Mouse (Mus musculus): ENCODE measurements around the gene Cyld. TPM values are rescaled to one million over a fixed set of nuclear protein-coding genes. Genes with fewer than 3 reads are reported as not detected.
A peak's percentile ranks its signal among the peaks of the same experiment; 100 is the strongest.

Cyld gene
- polyA plus RNA-seq, 1 experiment from 2014 or later, result 9.5 TPM

DNA sequence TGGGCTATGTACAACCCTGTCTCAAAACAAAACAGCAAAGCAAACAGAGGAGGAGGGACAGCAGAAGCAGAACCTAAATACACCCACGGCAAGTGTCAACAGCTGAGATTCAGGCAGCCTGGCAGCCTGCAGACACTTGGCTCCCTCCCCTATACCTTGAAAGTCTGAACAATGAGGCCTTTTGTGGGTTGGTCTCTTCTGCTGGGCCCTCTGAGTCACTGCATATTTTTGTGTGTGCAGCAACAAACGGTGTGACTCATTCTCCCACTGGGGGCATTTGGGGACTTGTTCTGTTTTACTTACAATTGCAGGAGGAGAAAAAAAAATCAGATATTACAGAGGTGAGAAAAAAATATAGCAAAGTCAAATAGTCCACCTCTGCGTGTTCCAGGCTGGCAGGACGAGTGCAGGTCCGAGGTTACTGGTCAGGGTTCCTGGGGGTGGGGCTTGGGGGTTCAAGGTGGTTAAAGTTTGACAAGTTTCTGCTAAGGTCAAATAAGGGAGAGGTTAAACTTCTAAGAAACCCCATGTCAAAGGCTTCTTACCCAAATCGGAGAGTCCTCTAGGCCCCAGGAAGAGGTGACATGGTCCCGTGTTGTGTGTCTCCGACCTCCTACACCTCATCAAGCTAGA, 96.0 kb downstream of the Cyld start:
- Histone ChIP-seq H3K4me3 (ENCODE audit: low read depth, low read length) (no peak overlapping the region), H3K27ac (ENCODE audit: low read length) (no peak overlapping the region), H3K9me3 (ENCODE audit: low read length) (no peaks in the 10 kb centered on the region), H3K36me3 (ENCODE audit: insufficient read depth, low read length) (no peaks in the 10 kb centered on the region), H3K27me3 (replicated peaks; ENCODE audit: insufficient read depth, low read length) (no peaks in the 10 kb centered on the region), H3K4me1 (ENCODE audit: insufficient read depth, low read depth, low read length) (no peaks in the 10 kb centered on the region), H3K9ac (replicated peaks; ENCODE audit: low read depth) (no peak overlapping the region), H3K4me2 (replicated peaks; ENCODE audit: low read depth, low read length) (no peak overlapping the region)
- TF ChIP-seq CTCF (IDR thresholded peaks at IDR 0.05) (no peak), EP300 (IDR thresholded peaks at IDR 0.05) (no peak)
- ATAC-seq, result no peak; the same call in 1 of the 2 replicates
- peak; percentile 41 for DNase-seq (ENCODE audit: low spot score)
- 46% methylated on average over 8 of the region's 8 CpGs for WGBS

DNA sequence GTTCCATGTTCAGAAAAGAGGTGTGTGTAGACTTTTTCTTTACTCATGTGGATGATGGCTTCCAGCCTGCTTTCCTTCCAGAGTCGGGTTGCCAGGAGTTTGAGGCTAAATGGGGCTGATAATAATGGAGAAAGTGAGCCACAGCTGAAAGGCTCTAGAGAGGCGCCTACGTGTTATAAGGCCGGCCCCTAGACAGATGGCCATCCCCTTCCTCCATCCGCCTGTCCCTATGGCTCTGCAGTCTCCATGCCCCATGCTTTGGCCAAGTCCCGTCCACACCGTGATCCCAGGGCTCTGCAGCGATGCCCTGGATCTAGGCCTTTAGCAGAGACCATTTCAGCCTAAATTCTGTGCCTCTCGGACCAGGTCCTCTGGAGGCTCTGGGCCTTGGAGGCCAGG, 96.5 kb downstream of the Cyld start:
- Histone ChIP-seq H3K4me1 (ENCODE audit: insufficient read depth, low read depth, low read length) (no peaks in the 10 kb centered on the region), H3K9me3 (ENCODE audit: low read length) (no peaks in the 10 kb centered on the region), H3K36me3 (ENCODE audit: insufficient read depth, low read length) (no peaks in the 10 kb centered on the region), H3K27me3 (replicated peaks; ENCODE audit: insufficient read depth, low read length) (no peaks in the 10 kb centered on the region), H3K9ac (replicated peaks; ENCODE audit: low read depth) (no peak overlapping the region), H3K4me2 (replicated peaks; ENCODE audit: low read depth, low read length) (no peak overlapping the region), H3K4me3 (ENCODE audit: low read depth, low read length) (no peak overlapping the region), H3K27ac (ENCODE audit: low read length) (no peak overlapping the region)
- no peak for ATAC-seq
- no peak for TF ChIP-seq EP300 (IDR thresholded peaks at IDR 0.05)
- TF ChIP-seq CTCF (IDR thresholded peaks at IDR 0.05), result no peak
- DNase-seq (ENCODE audit: low spot score), result no peak
- WGBS, result 83% methylated on average over 9 of the region's 9 CpGs

DNA sequence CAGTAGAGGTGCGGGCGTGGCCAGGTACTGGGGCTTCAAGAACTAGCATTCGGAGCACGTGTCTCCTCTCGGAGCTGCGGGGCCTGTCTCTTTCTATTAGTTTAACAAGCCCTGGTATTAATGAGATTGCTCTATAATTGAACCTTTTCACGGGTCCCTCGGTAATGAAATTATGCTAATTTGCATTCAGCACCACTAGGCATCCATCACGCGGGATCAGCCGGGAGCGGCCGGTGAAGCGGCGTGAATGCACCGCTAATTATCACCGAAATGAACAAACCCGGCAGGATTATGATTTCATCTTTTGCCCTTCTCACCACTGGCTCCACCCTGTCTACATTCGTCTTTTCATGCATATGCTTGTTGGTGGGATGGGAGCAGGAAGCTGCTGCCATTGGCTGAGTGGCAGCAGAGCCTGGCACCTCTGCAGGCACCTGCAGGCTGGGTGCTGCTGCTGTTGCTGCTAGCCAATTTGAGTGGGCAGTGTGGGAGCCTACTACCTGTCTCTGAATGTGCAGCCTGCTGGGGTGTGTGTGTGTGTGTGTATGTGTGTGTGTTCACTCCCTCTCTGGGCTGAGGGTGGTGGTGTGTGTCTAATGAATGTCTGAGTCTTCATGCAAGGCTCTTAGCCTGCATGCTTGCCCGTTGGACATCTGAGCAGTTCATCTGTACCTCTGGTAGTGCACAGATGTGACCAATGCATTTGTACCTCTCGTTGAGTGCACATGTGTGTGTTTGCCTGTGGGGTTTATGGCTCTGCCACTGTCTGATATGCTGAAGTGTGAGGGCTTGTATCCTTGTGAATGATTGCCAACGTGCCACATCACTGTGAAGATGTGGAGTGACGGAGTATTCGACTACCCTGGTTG, 97.2 kb downstream of the Cyld start:
- TF ChIP-seq CTCF (IDR thresholded peaks at IDR 0.05) (no peak), EP300 (IDR thresholded peaks at IDR 0.05) (no peak)
- Histone ChIP-seq H3K27me3 (replicated peaks; ENCODE audit: insufficient read depth, low read length) (no peaks in the 10 kb centered on the region), H3K9ac (replicated peaks; ENCODE audit: low read depth) (no peak overlapping the region), H3K4me1 (ENCODE audit: insufficient read depth, low read depth, low read length) (no peaks in the 10 kb centered on the region), H3K9me3 (ENCODE audit: low read length) (no peaks in the 10 kb centered on the region), H3K4me2 (replicated peaks; ENCODE audit: low read depth, low read length) (no peak overlapping the region), H3K4me3 (ENCODE audit: low read depth, low read length) (no peak overlapping the region), H3K36me3 (ENCODE audit: insufficient read depth, low read length) (no peaks in the 10 kb centered on the region), H3K27ac (ENCODE audit: low read length) (no peak overlapping the region)
- WGBS, result 89% methylated on average over 24 of the region's 24 CpGs
- ATAC-seq (no peak), DNase-seq (ENCODE audit: low spot score) (no peak)

GRCm38 (mm10) chr8:88794615-88794907, 97.7 kb downstream of the Cyld start:
- DNase-seq (ENCODE audit: low spot score) (no peak), ATAC-seq (no peak)
- Histone ChIP-seq H3K27me3 (replicated peaks; ENCODE audit: insufficient read depth, low read length) (no peaks in the 10 kb centered on the region), H3K4me1 (ENCODE audit: insufficient read depth, low read depth, low read length) (no peaks in the 10 kb centered on the region), H3K4me3 (ENCODE audit: low read depth, low read length) (no peak overlapping the region), H3K9me3 (ENCODE audit: low read length) (no peaks in the 10 kb centered on the region), H3K4me2 (replicated peaks; ENCODE audit: low read depth, low read length) (no peak overlapping the region), H3K27ac (ENCODE audit: low read length) (no peak overlapping the region), H3K9ac (replicated peaks; ENCODE audit: low read depth) (no peak overlapping the region), H3K36me3 (ENCODE audit: insufficient read depth, low read length) (no peaks in the 10 kb centered on the region)
- 68% methylated on average over 7 of the region's 7 CpGs for WGBS
- TF ChIP-seq EP300 (IDR thresholded peaks at IDR 0.05) (no peak), CTCF (IDR thresholded peaks at IDR 0.05) (0 out of 2 replicates have a peak, but pooled peaks have one; percentile 6)

DNA sequence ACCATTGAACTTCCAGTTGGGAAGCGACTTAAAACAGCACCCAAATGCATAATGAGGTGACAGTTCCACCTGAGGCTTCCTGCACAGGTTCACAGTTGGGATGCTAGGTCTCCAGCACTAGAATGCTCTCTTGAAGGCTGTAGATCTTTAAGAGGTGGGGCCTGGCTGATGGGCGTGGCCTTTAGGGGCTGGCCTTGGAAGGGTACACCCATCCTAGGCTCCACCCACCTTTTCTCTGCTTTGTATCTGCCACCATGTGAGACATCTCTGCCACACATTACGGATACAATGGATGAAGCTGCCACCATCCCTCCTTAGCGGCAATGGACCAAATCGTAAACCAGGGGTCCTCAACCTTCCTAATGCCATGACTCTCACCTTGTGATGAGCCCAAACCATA, 99.1 kb downstream of the Cyld start:
- no peak for DNase-seq (ENCODE audit: low spot score)
- H3K36me3 ChIP-seq (ENCODE audit: insufficient read depth, low read length), result no peaks in the 10 kb centered on the region
- no peak overlapping the region for H3K4me2 ChIP-seq (replicated peaks; ENCODE audit: low read depth, low read length)
- H3K27me3 ChIP-seq (replicated peaks; ENCODE audit: insufficient read depth, low read length), result no peaks in the 10 kb centered on the region
- no peaks in the 10 kb centered on the region for H3K4me1 ChIP-seq (ENCODE audit: insufficient read depth, low read depth, low read length)
- no peak overlapping the region for H3K4me3 ChIP-seq (ENCODE audit: low read depth, low read length)
- H3K9me3 ChIP-seq (ENCODE audit: low read length), result no peaks in the 10 kb centered on the region
- no peak for ATAC-seq
- WGBS, result 77% methylated on average over 5 of the region's 5 CpGs
- H3K9ac ChIP-seq (replicated peaks; ENCODE audit: low read depth), result no peak overlapping the region
- TF ChIP-seq EP300 (IDR thresholded peaks at IDR 0.05) (no peak), CTCF (IDR thresholded peaks at IDR 0.05) (no peak)
- no peak overlapping the region for H3K27ac ChIP-seq (ENCODE audit: low read length)

- TF ChIP-seq CTCF (IDR thresholded peaks at IDR 0.05) (no peak), EP300 (IDR thresholded peaks at IDR 0.05) (no peak)
- no peak overlapping the region for H3K4me3 ChIP-seq (ENCODE audit: low read depth, low read length)
- no peaks in the 10 kb centered on the region for H3K4me1 ChIP-seq (ENCODE audit: insufficient read depth, low read depth, low read length)
- no peaks in the 10 kb centered on the region for H3K9me3 ChIP-seq (ENCODE audit: low read length)
- H3K36me3 ChIP-seq (ENCODE audit: insufficient read depth, low read length), result no peaks in the 10 kb centered on the region
- no peak overlapping the region for H3K4me2 ChIP-seq (replicated peaks; ENCODE audit: low read depth, low read length)
- H3K27ac ChIP-seq (ENCODE audit: low read length), result no peak overlapping the region
- no peaks in the 10 kb centered on the region for H3K27me3 ChIP-seq (replicated peaks; ENCODE audit: insufficient read depth, low read length)
- ATAC-seq (no peak), DNase-seq (ENCODE audit: low spot score) (no peak)
- H3K9ac ChIP-seq (replicated peaks; ENCODE audit: low read depth), result no peak overlapping the region
- WGBS, result 76% methylated on average over 9 of the region's 9 CpGs
These were observed 99.8 kb downstream of the Cyld start for GRCm38 (mm10) chr8:88796651-88797050.

Other genes starting within 250 kb of the Cyld start
- 113 and 123 TPM in 2 replicates for gene Nkd1, start 175.7 kb upstream of the Cyld start, polyA plus RNA-seq (2015; fragmentation: Nextera tagmentation; extraction: Ambion mirVana)
- gene Snx20, start 60.9 kb upstream of the Cyld start, polyA plus RNA-seq (2015; fragmentation: Nextera tagmentation; extraction: Ambion mirVana), result 5.4 and 6.5 TPM in 2 replicates
- 0.27 and 0.31 TPM in 2 replicates for gene Nod2, start 49.7 kb upstream of the Cyld start, polyA plus RNA-seq (2015; fragmentation: Nextera tagmentation; extraction: Ambion mirVana)